Mouse (Mus musculus): Measurements from ENCODE around the gene Smagp. TPM values are rescaled to one million over a fixed set of nuclear protein-coding genes. Genes with fewer than 3 reads are reported as not detected.

The Smagp gene
- total and polyA plus RNA-seq, 3 experiments, result 2.7 TPM; not detected in 1

DNA sequence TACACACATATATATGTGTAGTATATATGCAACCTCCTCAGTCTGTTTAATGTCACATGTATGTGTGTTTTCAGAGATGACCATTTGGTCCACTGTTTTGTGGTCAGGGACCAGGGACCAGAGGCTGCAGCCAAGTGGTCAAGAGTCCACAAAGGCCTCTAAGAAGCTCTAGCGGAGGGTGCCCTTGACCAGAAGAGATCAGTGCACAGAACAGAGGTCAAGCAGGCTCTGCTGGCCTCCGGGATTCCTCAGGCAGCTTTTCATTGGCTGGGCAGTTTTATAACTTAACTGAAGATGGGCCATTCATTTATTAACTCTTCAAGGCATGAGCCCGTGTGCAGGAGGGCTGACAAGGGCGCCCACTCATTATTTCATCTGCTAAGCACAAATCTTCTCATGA is 49.6 kb downstream of the Smagp start:
- DNase-seq (ENCODE audit: low spot score), result no peak
- peaks cover 10% of the 10 kb centered on the region; the same call in 1 of the 2 replicates for H3K27me3 ChIP-seq (ENCODE audit: insufficient read depth, low read length)

DNA sequence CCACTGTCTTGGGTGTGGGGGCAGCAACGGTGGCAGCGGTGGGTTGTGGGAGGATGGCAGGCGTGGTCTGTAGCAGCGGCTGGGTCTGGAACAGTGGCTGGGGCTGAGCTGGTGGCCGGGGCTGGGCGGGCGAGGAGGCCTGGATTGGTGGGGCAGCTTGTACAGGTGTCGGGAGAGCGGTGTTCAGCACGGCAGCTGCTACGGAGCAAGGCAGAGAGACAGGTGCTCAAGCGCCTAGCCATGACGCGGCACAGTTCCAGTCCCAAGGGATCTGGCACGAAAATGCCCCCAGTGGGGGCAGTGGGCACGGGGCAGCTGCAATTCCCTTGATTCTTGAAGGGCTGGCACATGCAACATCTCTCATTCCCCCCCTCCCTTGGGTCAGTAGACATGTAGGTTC is 50.8 kb downstream of the Smagp start:
- TF ChIP-seq POLR2AphosphoS5 (IDR thresholded peaks at IDR 0.05; ENCODE audit: insufficient replicate concordance, low read depth, low read length) (no peak), CTCF (IDR thresholded peaks at IDR 0.05; ENCODE audit: low read depth, low read length) (no peak), GATA2 (IDR thresholded peaks at IDR 0.05; ENCODE audit: borderline replicate concordance, low read depth, low read length) (no peak), TAL1 (conservative IDR thresholded peaks at IDR 0.05; ENCODE audit: low read depth, low read length) (no peak), GATA1 (IDR thresholded peaks at IDR 0.05; ENCODE audit: borderline replicate concordance, low read length) (no peak)
- DNase-seq (ENCODE audit: low spot score) (no peak), ATAC-seq (ENCODE audit: extremely low read depth, insufficient number of reproducible peaks, low FRiP score, poor library complexity, severe bottlenecking) (no peak)
- Histone ChIP-seq H3K4me3 (ENCODE audit: low read depth, low read length) (no peak overlapping the region), H3K27me3 (ENCODE audit: insufficient read depth, low read length) (peaks cover 5% of the 10 kb centered on the region; the same call in 1 of the 2 replicates), H3K36me3 (replicated peaks) (no peaks in the 10 kb centered on the region), H3K4me1 (ENCODE audit: insufficient read depth, low read depth, low read length) (no peaks in the 10 kb centered on the region), H3K9me3 (replicated peaks) (no peaks in the 10 kb centered on the region)

More for the DNA sequence above, 49.6 kb downstream of the Smagp start:
- Histone ChIP-seq H3K4me3 (ENCODE audit: low read depth, low read length) (no peak overlapping the region), H3K4me1 (ENCODE audit: insufficient read depth, low read depth, low read length) (no peaks in the 10 kb centered on the region), H3K36me3 (replicated peaks) (no peaks in the 10 kb centered on the region), H3K9me3 (replicated peaks) (no peaks in the 10 kb centered on the region)
- TF ChIP-seq POLR2AphosphoS5 (IDR thresholded peaks at IDR 0.05; ENCODE audit: insufficient replicate concordance, low read depth, low read length), result no peak
- no peak for TF ChIP-seq GATA1 (IDR thresholded peaks at IDR 0.05; ENCODE audit: borderline replicate concordance, low read length)
- TF ChIP-seq CTCF (IDR thresholded peaks at IDR 0.05; ENCODE audit: low read depth, low read length), result no peak
- no peak for TF ChIP-seq GATA2 (IDR thresholded peaks at IDR 0.05; ENCODE audit: borderline replicate concordance, low read depth, low read length)
- TF ChIP-seq TAL1 (conservative IDR thresholded peaks at IDR 0.05; ENCODE audit: low read depth, low read length), result no peak
- ATAC-seq (ENCODE audit: extremely low read depth, insufficient number of reproducible peaks, low FRiP score, poor library complexity, severe bottlenecking), result no peak

GRCm38 (mm10) chr15:100580108-100580507 is 56.6 kb downstream of the Smagp start:
- no peak for ATAC-seq (ENCODE audit: extremely low read depth, insufficient number of reproducible peaks, low FRiP score, poor library complexity, severe bottlenecking)
- peaks cover 7% of the 10 kb centered on the region; the same call in 1 of the 2 replicates for H3K27me3 ChIP-seq (ENCODE audit: insufficient read depth, low read length)
- H3K4me1 ChIP-seq (ENCODE audit: insufficient read depth, low read depth, low read length), result no peaks in the 10 kb centered on the region
- no peak overlapping the region for H3K4me3 ChIP-seq (ENCODE audit: low read depth, low read length)
- H3K9me3 ChIP-seq (replicated peaks), result no peaks in the 10 kb centered on the region
- no peak for DNase-seq (ENCODE audit: low spot score)
- no peaks in the 10 kb centered on the region for H3K36me3 ChIP-seq (replicated peaks)
- no peak for TF ChIP-seq GATA2 (IDR thresholded peaks at IDR 0.05; ENCODE audit: borderline replicate concordance, low read depth, low read length)

DNA sequence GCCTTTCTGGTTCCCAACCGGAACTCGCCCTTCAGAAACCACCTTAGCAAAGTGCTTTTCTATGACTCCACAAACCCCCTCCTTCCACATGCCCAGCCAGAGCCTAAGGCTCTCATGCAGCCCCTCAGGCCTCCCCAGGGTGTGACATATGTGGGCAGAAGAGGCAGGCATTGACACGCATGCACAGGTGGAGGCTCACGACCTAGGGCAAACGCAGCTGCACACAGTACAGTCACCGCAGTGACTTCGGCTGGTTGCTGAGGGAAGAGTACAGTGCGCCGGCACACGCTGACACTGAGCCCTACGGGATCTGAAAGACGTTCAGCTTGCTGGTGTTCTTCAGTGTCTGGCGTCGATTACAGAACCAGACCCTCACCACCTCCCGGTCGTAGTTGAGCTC is 58.8 kb downstream of the Smagp start:
- Histone ChIP-seq H3K4me1 (ENCODE audit: insufficient read depth, low read depth, low read length) (no peaks in the 10 kb centered on the region), H3K4me3 (ENCODE audit: low read depth, low read length) (no peak overlapping the region), H3K36me3 (replicated peaks) (no peaks in the 10 kb centered on the region), H3K27me3 (ENCODE audit: insufficient read depth, low read length) (peaks cover 4% of the 10 kb centered on the region), H3K9me3 (replicated peaks) (no peaks in the 10 kb centered on the region)
- DNase-seq (ENCODE audit: low spot score), result no peak
- TF ChIP-seq TAL1 (conservative IDR thresholded peaks at IDR 0.05; ENCODE audit: low read depth, low read length), result no peak
- no peak for TF ChIP-seq POLR2AphosphoS5 (IDR thresholded peaks at IDR 0.05; ENCODE audit: insufficient replicate concordance, low read depth, low read length)
- no peak for TF ChIP-seq CTCF (IDR thresholded peaks at IDR 0.05; ENCODE audit: low read depth, low read length)
- TF ChIP-seq GATA1 (IDR thresholded peaks at IDR 0.05; ENCODE audit: borderline replicate concordance, low read length), result no peak
- no peak for TF ChIP-seq GATA2 (IDR thresholded peaks at IDR 0.05; ENCODE audit: borderline replicate concordance, low read depth, low read length)
- no peak for ATAC-seq (ENCODE audit: extremely low read depth, insufficient number of reproducible peaks, low FRiP score, poor library complexity, severe bottlenecking)

- no peaks in the 10 kb centered on the region for H3K9me3 ChIP-seq (replicated peaks)
- no peaks in the 10 kb centered on the region for H3K36me3 ChIP-seq (replicated peaks)
- H3K4me1 ChIP-seq (ENCODE audit: insufficient read depth, low read depth, low read length), result no peaks in the 10 kb centered on the region
- no peak for ATAC-seq (ENCODE audit: extremely low read depth, insufficient number of reproducible peaks, low FRiP score, poor library complexity, severe bottlenecking)
- peaks cover 3% of the 10 kb centered on the region for H3K27me3 ChIP-seq (ENCODE audit: insufficient read depth, low read length)
- H3K4me3 ChIP-seq (ENCODE audit: low read depth, low read length), result no peak overlapping the region
- no peak for DNase-seq (ENCODE audit: low spot score)
- TF ChIP-seq CTCF (IDR thresholded peaks at IDR 0.05; ENCODE audit: low read depth, low read length) (no peak), POLR2AphosphoS5 (IDR thresholded peaks at IDR 0.05; ENCODE audit: insufficient replicate concordance, low read depth, low read length) (no peak), TAL1 (conservative IDR thresholded peaks at IDR 0.05; ENCODE audit: low read depth, low read length) (no peak), GATA1 (IDR thresholded peaks at IDR 0.05; ENCODE audit: borderline replicate concordance, low read length) (no peak), GATA2 (IDR thresholded peaks at IDR 0.05; ENCODE audit: borderline replicate concordance, low read depth, low read length) (no peak)
Measured at GRCm38 (mm10) chr15:100576810-100577209, 59.9 kb downstream of the Smagp start.

DNA sequence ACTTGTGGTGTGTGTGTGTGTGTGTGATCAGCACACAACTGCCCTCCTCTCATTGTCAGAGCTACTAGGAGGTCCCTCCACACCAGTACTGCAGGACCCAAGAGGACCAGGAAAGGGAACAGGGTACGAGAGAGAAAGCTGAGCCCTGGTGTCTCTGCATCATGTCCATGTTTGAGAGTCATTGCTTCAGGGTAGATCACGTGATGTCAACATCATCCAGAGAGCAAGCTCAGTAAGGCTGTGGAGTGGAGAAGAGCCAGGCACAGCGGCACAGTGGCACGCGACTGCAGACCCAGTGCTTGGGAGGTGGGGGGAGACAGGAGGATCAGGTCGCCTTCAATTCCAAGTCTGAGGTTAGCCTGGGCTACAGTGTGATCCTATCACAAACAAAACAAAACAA is 60.3 kb downstream of the Smagp start:
- no peak for TF ChIP-seq GATA1 (IDR thresholded peaks at IDR 0.05; ENCODE audit: borderline replicate concordance, low read length)
- no peak for TF ChIP-seq POLR2AphosphoS5 (IDR thresholded peaks at IDR 0.05; ENCODE audit: insufficient replicate concordance, low read depth, low read length)
- TF ChIP-seq GATA2 (IDR thresholded peaks at IDR 0.05; ENCODE audit: borderline replicate concordance, low read depth, low read length), result no peak
- no peak for TF ChIP-seq CTCF (IDR thresholded peaks at IDR 0.05; ENCODE audit: low read depth, low read length)
- no peak for TF ChIP-seq TAL1 (conservative IDR thresholded peaks at IDR 0.05; ENCODE audit: low read depth, low read length)
- Histone ChIP-seq H3K36me3 (replicated peaks) (no peaks in the 10 kb centered on the region), H3K9me3 (replicated peaks) (no peaks in the 10 kb centered on the region), H3K4me1 (ENCODE audit: insufficient read depth, low read depth, low read length) (no peaks in the 10 kb centered on the region), H3K4me3 (ENCODE audit: low read depth, low read length) (no peak overlapping the region), H3K27me3 (ENCODE audit: insufficient read depth, low read length) (peaks cover 3% of the 10 kb centered on the region)
- ATAC-seq (ENCODE audit: extremely low read depth, insufficient number of reproducible peaks, low FRiP score, poor library complexity, severe bottlenecking) (no peak), DNase-seq (ENCODE audit: low spot score) (no peak)

- H3K36me3 ChIP-seq (replicated peaks), result no peaks in the 10 kb centered on the region
- no peaks in the 10 kb centered on the region for H3K4me1 ChIP-seq (ENCODE audit: insufficient read depth, low read depth, low read length)
- DNase-seq (ENCODE audit: low spot score) (no peak), ATAC-seq (ENCODE audit: extremely low read depth, insufficient number of reproducible peaks, low FRiP score, poor library complexity, severe bottlenecking) (no peak)
- no peaks in the 10 kb centered on the region for H3K9me3 ChIP-seq (replicated peaks)
- TF ChIP-seq GATA1 (IDR thresholded peaks at IDR 0.05; ENCODE audit: borderline replicate concordance, low read length) (no peak), POLR2AphosphoS5 (IDR thresholded peaks at IDR 0.05; ENCODE audit: insufficient replicate concordance, low read depth, low read length) (no peak), TAL1 (conservative IDR thresholded peaks at IDR 0.05; ENCODE audit: low read depth, low read length) (no peak), GATA2 (IDR thresholded peaks at IDR 0.05; ENCODE audit: borderline replicate concordance, low read depth, low read length) (no peak), CTCF (IDR thresholded peaks at IDR 0.05; ENCODE audit: low read depth, low read length) (no peak)
- H3K4me3 ChIP-seq (ENCODE audit: low read depth, low read length), result no peak overlapping the region
- peaks cover 3% of the 10 kb centered on the region for H3K27me3 ChIP-seq (ENCODE audit: insufficient read depth, low read length)
Measured at GRCm38 (mm10) chr15:100575366-100575765, 61.4 kb downstream of the Smagp start.

Data from G1E (cell line).